Mouse (Mus musculus): Measurements from ENCODE around the gene Cysrt1. TPM values are rescaled to one million over a fixed set of nuclear protein-coding genes. Genes with fewer than 3 reads are reported as not detected.

The Cysrt1 gene
- polyA plus RNA-seq, 1 experiment from 2014 or later, result 0.22 TPM

DNA sequence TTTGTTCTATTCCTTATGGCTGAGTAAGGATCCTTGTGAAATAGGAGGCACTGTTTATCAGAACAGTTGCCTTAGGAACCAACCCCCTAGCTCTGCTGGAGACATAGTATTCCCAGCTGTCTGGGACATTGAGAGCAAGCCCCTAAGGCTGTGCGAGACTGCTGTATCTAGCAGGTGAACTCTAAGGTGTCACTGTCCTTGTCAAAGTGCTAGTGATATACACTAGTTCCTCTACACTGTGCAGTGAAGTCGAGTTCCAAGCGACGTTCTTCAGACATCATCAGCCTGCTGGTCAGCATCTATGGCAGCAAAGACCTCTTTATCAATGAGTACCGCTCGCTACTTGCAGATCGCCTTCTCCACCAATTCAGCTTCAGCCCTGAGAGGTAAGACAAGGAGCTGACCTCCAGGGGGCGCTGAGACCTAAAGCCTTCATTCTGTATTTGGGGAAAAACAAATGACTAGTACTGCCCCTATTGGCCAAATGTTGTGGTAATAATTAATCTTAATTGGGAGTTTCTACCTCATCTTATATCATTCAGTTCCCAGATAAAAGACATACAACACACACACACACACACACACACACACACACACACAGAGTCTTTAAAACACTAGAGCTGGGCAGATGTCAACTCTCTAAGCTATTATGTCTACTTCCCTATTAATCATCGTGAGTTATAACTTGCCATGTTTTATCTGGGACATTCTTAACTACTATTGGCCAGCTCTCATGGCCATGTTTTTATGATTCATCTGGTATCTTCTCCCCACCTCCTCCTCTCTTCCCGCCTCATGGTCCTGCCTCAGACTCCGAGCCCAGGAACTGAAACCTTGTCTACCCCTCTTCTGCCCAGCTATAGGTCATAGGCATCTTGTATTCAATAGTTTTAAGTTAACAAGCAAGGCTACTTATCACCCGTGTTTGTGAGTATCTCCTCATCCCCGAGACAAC is 37.0 kb upstream of the Cysrt1 start:
- peaks cover 99% of the 10 kb centered on the region for H3K36me3 ChIP-seq (replicated peaks)
- DNase-seq (ENCODE audit: extremely low spot score, low spot score), result peak; percentile 73

DNA sequence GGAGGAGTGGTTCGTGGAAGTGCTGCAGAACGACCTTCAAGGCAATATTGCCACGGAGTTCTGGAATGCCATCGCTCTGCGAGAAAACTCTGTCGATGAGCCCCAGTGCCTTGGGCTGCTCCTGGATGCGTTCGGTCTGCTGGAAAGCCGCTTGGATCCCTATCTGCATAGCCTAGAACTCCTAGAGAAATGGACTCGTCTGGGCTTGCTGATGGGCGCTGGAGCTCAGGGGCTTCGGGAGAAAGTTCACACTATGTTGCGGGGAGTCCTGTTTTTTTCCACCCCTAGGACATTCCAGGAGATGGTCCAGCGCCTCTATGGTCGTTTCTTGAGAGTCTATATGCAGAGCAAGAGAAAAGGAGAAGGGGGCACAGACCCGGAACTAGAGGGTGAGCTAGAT is 30.8 kb upstream of the Cysrt1 start:
- peak overlapping the region; percentile 89 for H3K4me3 ChIP-seq
- peaks cover 78% of the 10 kb centered on the region for H3K36me3 ChIP-seq (replicated peaks)
- 44% methylated on average over 16 of the region's 16 CpGs for WGBS
- no peaks in the 10 kb centered on the region for H3K27me3 ChIP-seq (ENCODE audit: poor library complexity, severe bottlenecking)
- no peak for DNase-seq (ENCODE audit: extremely low spot score, low spot score)
- no peaks in the 10 kb centered on the region for H3K9me3 ChIP-seq
- H3K4me1 ChIP-seq, result peaks cover 33% of the 10 kb centered on the region
- peak overlapping the region; percentile 88 for H3K27ac ChIP-seq

More for the DNA sequence above, 37.0 kb upstream of the Cysrt1 start:
- no peak overlapping the region for H3K27ac ChIP-seq
- H3K4me3 ChIP-seq, result no peak overlapping the region
- 60% methylated on average over 13 of the region's 13 CpGs for WGBS
- H3K9me3 ChIP-seq, result no peaks in the 10 kb centered on the region
- H3K27me3 ChIP-seq (ENCODE audit: poor library complexity, severe bottlenecking), result no peaks in the 10 kb centered on the region
- H3K4me1 ChIP-seq, result peaks cover 3% of the 10 kb centered on the region; the same call in 1 of the 2 replicates

DNA sequence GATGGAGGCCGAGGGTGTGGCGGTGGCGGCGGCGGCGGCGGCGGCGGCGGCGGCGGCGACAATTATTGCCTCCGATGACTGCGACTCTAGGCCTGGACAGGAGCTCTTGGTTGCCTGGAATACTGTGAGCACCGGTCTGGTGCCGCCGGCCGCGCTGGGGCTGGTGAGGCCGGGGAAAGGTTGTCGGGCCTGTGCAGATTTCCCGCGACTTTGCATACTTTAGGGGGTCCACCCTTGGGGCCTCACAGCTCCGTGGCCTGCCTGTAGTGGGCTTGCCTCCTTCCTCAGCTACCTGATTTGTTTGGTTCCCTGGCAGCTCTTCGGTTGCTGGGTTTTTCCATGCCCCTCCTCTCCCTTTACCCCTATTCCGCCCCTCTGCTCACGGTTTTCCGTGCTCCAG is 30.3 kb upstream of the Cysrt1 start:
- Histone ChIP-seq H3K4me1 (peaks cover 33% of the 10 kb centered on the region), H3K4me3 (peak overlapping the region; percentile 89), H3K27me3 (ENCODE audit: poor library complexity, severe bottlenecking) (no peaks in the 10 kb centered on the region), H3K36me3 (replicated peaks) (peaks cover 73% of the 10 kb centered on the region), H3K27ac (peak overlapping the region; percentile 88), H3K9me3 (no peaks in the 10 kb centered on the region)
- DNase-seq (ENCODE audit: extremely low spot score, low spot score), result no peak
- WGBS, result 0% methylated on average over 29 of the region's 29 CpGs

DNA sequence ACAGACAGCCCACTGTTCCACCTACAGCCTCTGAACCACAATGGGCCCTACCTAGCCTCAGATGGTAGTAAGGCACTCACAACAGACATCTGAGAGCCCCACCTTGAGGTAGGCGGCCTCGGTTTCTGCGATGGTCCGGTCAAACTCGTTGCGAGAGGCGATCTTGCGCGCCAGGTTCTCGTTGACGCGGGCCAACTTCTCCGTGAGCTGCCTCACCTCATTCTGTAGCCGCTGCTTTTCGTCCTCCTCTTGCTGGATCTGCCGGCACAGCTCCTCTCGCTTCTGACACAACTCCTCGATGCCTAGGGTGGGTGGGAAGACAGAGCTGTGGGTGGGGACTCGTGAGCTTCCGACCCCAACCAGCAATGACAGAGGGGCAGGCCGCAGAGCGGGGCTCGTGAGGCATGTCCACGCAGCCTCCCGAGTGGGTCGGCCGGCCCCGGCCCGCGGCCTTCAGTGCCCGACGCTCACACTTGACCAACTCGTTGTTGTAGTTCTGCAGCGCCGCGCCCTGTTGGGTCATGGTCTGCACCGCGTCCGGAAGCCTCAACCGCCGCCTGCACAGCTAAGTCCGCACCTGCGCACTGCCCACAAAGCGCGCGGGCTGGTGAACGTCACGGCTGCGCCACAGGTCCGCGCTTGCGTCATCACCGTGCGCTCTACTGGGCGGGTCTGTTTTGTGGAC is 29.7 kb upstream of the Cysrt1 start, which contains the start of the genes Ssna1 and Anapc2:
Gene Ssna1, minus strand, starts transcription at position 612 of the 685 bp plus-strand sequence.
Gene Anapc2, plus strand, starts transcription at position 652 of the 685 bp plus-strand sequence.
- peak within 1 kb of the TSS; percentile 88 for H3K27ac ChIP-seq
- peaks cover 67% of the 10 kb centered on the region for H3K36me3 ChIP-seq (replicated peaks)
- peak; percentile 98 for DNase-seq (ENCODE audit: extremely low spot score, low spot score)
- no peaks in the 10 kb centered on the region for H3K9me3 ChIP-seq
- no peaks in the 10 kb centered on the region for H3K27me3 ChIP-seq (ENCODE audit: poor library complexity, severe bottlenecking)
- H3K4me3 ChIP-seq, result peak within 1 kb of the TSS; percentile 89
- under 1% methylated on average over 55 of the region's 55 CpGs for WGBS
- H3K4me1 ChIP-seq, result peaks cover 37% of the 10 kb centered on the region

DNA sequence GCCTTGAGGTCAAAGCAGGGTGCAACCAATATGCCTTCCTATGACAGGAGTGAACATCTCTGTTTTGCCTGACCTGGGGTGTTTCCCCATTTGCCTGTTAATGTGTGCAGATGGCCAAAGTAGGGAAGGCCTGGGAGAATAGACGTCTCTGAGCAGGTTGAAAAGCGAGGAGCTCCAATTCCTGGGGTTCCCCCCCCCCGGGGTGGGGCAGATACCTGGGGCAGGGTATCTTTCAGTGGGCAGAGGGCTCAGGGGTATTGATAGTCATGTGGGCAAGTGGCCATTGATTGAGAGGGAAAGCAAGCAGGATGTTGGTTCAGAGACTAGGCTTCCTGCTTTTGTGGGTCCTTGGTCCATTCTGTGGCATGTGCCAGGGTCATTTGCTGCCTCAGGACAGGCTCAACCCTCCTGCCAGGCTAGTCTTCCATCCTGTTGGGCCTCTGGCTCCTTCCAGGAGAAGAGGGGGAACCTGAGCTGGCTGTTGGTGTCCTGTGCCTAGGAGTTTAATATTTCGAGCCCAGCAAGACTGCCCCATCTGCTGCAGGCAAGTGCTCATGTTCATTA is 25.6 kb upstream of the Cysrt1 start:
- H3K27ac ChIP-seq, result no peak overlapping the region
- H3K9me3 ChIP-seq, result no peaks in the 10 kb centered on the region
- peaks cover 24% of the 10 kb centered on the region for H3K27me3 ChIP-seq (ENCODE audit: poor library complexity, severe bottlenecking)
- H3K4me1 ChIP-seq, result peaks cover 62% of the 10 kb centered on the region
- no peak overlapping the region for H3K4me3 ChIP-seq
- no peak for DNase-seq (ENCODE audit: extremely low spot score, low spot score)
- H3K36me3 ChIP-seq (replicated peaks), result peaks cover 28% of the 10 kb centered on the region
- 79% methylated on average over 4 of the region's 4 CpGs for WGBS

DNA sequence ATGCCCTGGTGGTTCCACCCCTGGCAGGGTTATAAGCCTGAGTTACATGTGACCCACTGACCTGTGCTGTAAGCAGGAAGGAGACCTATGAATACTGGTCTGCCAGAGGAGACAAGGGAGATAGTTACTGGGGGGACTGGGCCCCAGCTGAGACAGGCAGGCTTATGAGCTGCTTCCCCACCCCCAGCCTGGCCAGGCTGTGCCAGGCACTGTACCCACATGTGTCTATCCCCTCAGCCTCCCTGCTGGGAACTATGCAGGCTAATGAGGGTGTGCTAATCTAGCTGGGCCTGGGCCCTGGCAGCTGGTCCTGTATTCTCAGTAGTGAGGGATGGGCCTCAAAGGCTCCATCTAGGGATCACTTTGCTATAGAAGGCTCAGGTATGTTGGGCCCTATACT is 25.0 kb upstream of the Cysrt1 start:
- Histone ChIP-seq H3K9me3 (no peaks in the 10 kb centered on the region), H3K27me3 (ENCODE audit: poor library complexity, severe bottlenecking) (peaks cover 24% of the 10 kb centered on the region), H3K36me3 (replicated peaks) (peaks cover 28% of the 10 kb centered on the region), H3K4me1 (peaks cover 62% of the 10 kb centered on the region), H3K4me3 (0 out of 2 replicates have a peak overlapping the region, but pooled peaks have one; percentile 2), H3K27ac (no peak overlapping the region)
- DNase-seq (ENCODE audit: extremely low spot score, low spot score), result no peak

DNA sequence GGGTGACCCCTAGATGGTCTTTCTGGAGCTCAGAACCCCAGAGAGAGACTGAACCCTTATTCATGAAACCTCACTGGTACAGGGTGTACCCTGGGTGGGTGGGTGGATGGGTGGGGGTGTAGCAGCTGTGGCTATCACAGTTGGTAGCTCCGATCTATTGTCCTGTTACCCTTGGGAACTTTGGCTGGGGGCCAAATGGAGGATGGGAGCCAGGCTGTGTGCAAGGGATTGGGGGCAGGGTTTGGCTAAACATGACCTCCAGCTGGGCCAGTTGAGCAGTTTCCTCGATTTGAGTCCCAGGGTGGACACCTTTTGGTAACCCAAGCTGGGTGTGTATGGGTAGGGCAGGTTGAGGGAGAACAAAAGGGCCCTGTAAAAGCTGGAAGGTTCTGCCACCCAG is 24.5 kb upstream of the Cysrt1 start:
- Histone ChIP-seq H3K4me1 (peaks cover 66% of the 10 kb centered on the region), H3K4me3 (0 out of 2 replicates have a peak overlapping the region, but pooled peaks have one; percentile 2), H3K27me3 (ENCODE audit: poor library complexity, severe bottlenecking) (peaks cover 24% of the 10 kb centered on the region), H3K36me3 (replicated peaks) (peaks cover 28% of the 10 kb centered on the region), H3K27ac (no peak overlapping the region), H3K9me3 (no peaks in the 10 kb centered on the region)
- 68% methylated on average over 2 of the region's 2 CpGs for WGBS
- DNase-seq (ENCODE audit: extremely low spot score, low spot score), result no peak

DNA sequence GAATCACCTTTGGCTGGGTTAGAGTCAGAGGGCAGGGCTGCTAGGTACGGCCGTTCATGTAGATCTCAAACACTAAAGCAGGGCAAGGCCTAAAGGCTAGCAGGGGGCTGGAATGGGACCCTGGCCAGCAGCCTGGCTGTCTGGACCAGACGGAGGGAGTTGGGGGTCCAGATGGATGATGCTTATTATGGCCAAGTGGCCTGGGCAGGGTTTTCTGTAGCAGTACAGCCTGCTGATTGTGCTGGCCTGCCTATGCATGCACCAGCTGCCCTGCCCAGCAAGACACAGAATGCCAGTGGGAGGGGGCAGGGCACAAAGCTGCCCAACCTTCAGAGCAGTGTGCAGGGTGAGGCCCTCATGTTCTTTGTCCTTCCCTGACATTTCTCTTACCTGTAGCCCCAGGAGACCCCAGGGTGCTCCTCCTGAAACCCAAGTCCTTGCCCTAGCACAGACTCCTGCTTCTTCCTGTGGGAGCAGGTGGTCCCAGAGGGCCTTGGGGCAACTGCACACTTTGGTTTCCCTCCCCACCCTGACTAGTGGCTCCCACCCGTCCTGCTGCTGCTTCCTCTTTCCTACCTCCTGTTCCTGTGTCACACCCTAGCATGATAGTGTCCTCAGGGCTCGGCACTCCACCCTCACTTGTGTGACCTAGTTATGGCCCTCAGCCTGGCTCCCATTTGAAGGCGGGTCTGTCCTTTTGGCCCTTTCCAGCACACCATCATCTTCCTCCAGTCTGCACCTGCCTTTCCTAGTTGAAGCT is 23.8 kb upstream of the Cysrt1 start:
- peak overlapping the region; percentile 9; the same call in 1 of the 2 replicates for H3K4me3 ChIP-seq
- H3K4me1 ChIP-seq, result peaks cover 63% of the 10 kb centered on the region
- no peak for DNase-seq (ENCODE audit: extremely low spot score, low spot score)
- H3K27ac ChIP-seq, result no peak overlapping the region
- 81% methylated on average over 6 of the region's 6 CpGs for WGBS
- H3K36me3 ChIP-seq (replicated peaks), result peaks cover 26% of the 10 kb centered on the region
- H3K27me3 ChIP-seq (ENCODE audit: poor library complexity, severe bottlenecking), result peaks cover 24% of the 10 kb centered on the region
- no peaks in the 10 kb centered on the region for H3K9me3 ChIP-seq

DNA sequence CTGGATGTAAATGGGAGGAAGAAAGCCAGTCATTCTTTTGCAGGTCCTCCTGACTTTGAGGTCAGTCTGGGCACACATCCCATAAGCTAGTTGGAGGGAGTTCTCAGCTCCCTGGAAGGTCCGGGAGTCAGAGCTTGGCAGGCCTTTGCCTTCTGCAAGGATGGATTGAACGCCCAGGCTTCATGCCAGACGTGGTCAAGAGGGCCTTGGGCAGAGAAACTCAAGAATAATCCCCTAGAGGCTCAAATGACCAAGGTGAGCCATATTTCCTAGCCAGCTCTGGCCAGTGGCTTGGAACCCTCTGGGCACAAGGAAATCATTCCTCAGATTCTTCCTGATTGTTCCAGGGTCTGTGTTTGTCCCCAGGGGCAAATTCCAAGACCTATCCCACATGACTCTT is 22.6 kb upstream of the Cysrt1 start:
- H3K4me1 ChIP-seq, result peaks cover 56% of the 10 kb centered on the region
- no peak overlapping the region for H3K27ac ChIP-seq
- H3K27me3 ChIP-seq (ENCODE audit: poor library complexity, severe bottlenecking), result peaks cover 24% of the 10 kb centered on the region
- peak overlapping the region; percentile 83; the same call in 1 of the 2 replicates for H3K4me3 ChIP-seq
- H3K36me3 ChIP-seq (replicated peaks), result peaks cover 14% of the 10 kb centered on the region
- DNase-seq (ENCODE audit: extremely low spot score, low spot score), result no peak
- H3K9me3 ChIP-seq, result no peaks in the 10 kb centered on the region
- 71% methylated on average over 3 of the region's 3 CpGs for WGBS

DNA sequence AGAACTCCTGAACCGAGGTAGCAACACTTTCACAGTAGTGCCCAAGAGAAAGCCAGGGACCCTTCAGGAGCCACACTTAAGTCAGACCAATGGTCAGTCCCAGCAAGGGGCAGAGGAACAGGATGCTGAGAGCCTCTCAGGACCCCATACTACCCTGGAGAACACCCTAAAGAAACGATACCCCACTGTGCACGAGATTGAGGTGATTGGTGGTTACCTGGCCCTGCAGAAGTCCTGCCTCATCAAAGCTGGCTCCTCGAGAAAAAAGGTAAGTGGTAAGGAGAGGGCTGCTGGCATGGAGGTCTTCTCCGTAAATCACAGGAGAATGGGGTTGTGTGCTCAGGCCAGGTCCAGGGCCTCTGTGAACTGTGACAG is 22.0 kb upstream of the Cysrt1 start:
- no peak for DNase-seq (ENCODE audit: extremely low spot score, low spot score)
- no peaks in the 10 kb centered on the region for H3K9me3 ChIP-seq
- H3K4me1 ChIP-seq, result peaks cover 56% of the 10 kb centered on the region
- no peak overlapping the region for H3K27ac ChIP-seq
- peak overlapping the region; percentile 83 for H3K4me3 ChIP-seq
- peaks cover 24% of the 10 kb centered on the region for H3K27me3 ChIP-seq (ENCODE audit: poor library complexity, severe bottlenecking)
- H3K36me3 ChIP-seq (replicated peaks), result peaks cover 8% of the 10 kb centered on the region
- 77% methylated on average over 5 of the region's 5 CpGs for WGBS

DNA sequence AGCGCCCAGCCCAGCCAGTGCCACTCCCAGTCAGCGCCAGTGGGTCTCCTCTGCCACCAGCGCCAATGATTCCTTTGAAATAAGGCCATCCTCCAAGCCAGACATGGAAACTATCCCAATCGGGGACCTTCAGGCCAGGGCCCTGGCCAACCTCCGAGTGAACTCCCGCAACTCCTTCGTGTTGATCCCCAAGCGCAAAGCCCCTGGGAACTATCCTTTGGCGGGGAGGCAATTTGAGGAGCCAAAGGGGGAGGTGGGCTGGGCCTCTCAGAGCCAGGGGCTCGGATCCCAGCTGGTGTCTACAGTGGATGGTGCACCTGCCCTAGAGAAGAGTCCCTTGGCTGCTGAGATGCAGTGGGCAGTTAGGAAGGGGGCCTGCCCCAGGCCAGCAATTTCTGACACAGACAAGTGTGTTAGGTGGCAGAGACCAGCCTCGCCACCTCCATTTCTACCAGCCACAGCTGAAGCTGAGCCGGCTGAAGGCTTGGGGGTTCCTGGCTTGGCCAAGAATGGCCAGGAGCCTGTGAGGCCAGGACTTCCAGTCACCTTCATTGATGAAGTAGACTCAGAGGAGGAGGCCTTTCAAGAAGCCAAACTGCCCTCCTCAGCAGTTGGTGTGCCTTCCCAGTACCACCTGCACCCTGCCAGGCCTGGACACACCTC is 21.5 kb upstream of the Cysrt1 start:
- H3K36me3 ChIP-seq (replicated peaks), result peaks cover 3% of the 10 kb centered on the region
- DNase-seq (ENCODE audit: extremely low spot score, low spot score), result no peak
- WGBS, result 20% methylated on average over 12 of the region's 12 CpGs
- H3K27ac ChIP-seq, result no peak overlapping the region
- peak overlapping the region; percentile 83 for H3K4me3 ChIP-seq
- H3K4me1 ChIP-seq, result peaks cover 56% of the 10 kb centered on the region
- H3K27me3 ChIP-seq (ENCODE audit: poor library complexity, severe bottlenecking), result peaks cover 24% of the 10 kb centered on the region
- H3K9me3 ChIP-seq, result no peaks in the 10 kb centered on the region

All from forebrain, embryonic 10.5 days (tissue).